Mouse (Mus musculus) lung, postnatal 0 days (tissue): ENCODE measurements around the gene Tekt4. TPM values are rescaled to one million over a fixed set of nuclear protein-coding genes. Genes with fewer than 3 reads are reported as not detected.
A peak's percentile ranks its signal among the peaks of the same experiment; 100 is the strongest.

ENCODE experiments used
- ATAC-seq: fragments of 200-750 bp; cut with Nextera tagmentation; 2 replicates; pipeline ENCODE4 v1.8.0; 2017; ENCODE audit warnings: moderate library complexity
- DNase-seq: peaks from one replicate; pipeline ENCODE4 v3.0.0-alpha.2; 2016; ENCODE audit warnings: low spot score
- H3K27ac ChIP-seq: fragments of 300-500 bp; sonication (generic); 2 replicates; pipeline ENCODE4 v1.5.1; 2014; ENCODE audit warnings: antibody characterized with exemption, mild to moderate bottlenecking, low read length, mixed read lengths
- H3K27me3 ChIP-seq: fragments of 300-500 bp; sonication (generic); replicated peaks from 2 replicates; pipeline ENCODE4 v1.6.1; 2014; ENCODE audit warnings: low read length, mixed read lengths; ENCODE audit not compliant: insufficient read depth
- H3K36me3 ChIP-seq: fragments of 300-500 bp; sonication (generic); 2 replicates; pipeline ENCODE4 v1.6.1; 2014; ENCODE audit warnings: low read length, mixed read lengths; ENCODE audit not compliant: insufficient read depth
- H3K4me1 ChIP-seq: fragments of 300-500 bp; sonication (generic); 2 replicates; pipeline ENCODE4 v1.6.1; 2014; ENCODE audit warnings: antibody characterized with exemption, low read depth, low read length, mixed read lengths; ENCODE audit not compliant: insufficient read depth
- H3K4me2 ChIP-seq: fragments of 300-500 bp; sonication (generic); replicated peaks from 2 replicates; pipeline ENCODE4 v1.6.1; 2014; ENCODE audit warnings: low read depth, mild to moderate bottlenecking, low read length, moderate library complexity, mixed read lengths
- H3K4me3 ChIP-seq: fragments of 300-500 bp; sonication (generic); 2 replicates; pipeline ENCODE4 v1.5.1; 2014; ENCODE audit warnings: low read depth, low read length
- H3K9ac ChIP-seq: fragments of 300-500 bp; sonication (generic); replicated peaks from 2 replicates; pipeline ENCODE4 v1.6.1; 2014; ENCODE audit warnings: low read depth, mild to moderate bottlenecking
- H3K9me3 ChIP-seq: fragments of 300-500 bp; sonication (generic); 2 replicates; pipeline ENCODE4 v1.6.1; 2016; ENCODE audit warnings: low read length, mixed read lengths
- CTCF ChIP-seq: IDR thresholded peaks from 2 replicates; pipeline ENCODE4 v1.5.1; 2016; ENCODE audit warnings: antibody characterized with exemption, mild to moderate bottlenecking
- EP300 ChIP-seq: IDR thresholded peaks from 2 replicates; pipeline ENCODE4 v1.6.1; 2016; ENCODE audit warnings: antibody characterized with exemption, mild to moderate bottlenecking, control low read depth
- WGBS: fragments of 180-500 bp; shearing (Covaris S2); extraction: QIAGEN DNeasy Blood & Tissue Kit; methylation state at CpG from one replicate; pipeline ENCODE4 v1.1.7; 2014; 5-methylcytosine and 5-hydroxymethylcytosine counted together
- polyA plus RNA-seq: library from polyadenylated mRNA; unstranded; fragments of >200 nt; fragmentation: Nextera tagmentation; extraction: Ambion mirVana; gene quantifications from 2 replicates; pipeline ENCODE4 v1.2.1, GENCODE M21; 2015

Tekt4 gene
- polyA plus RNA-seq, 1 experiment from 2014 or later = 10.3 TPM

GRCm38 (mm10) chr17:25417990-25418389, 36.4 kb upstream of the Tekt4 start:
- H3K4me1 ChIP-seq = no peaks in the 10 kb centered on the region
- ATAC-seq = no peak
- H3K27me3 ChIP-seq = no peaks in the 10 kb centered on the region
- H3K4me3 ChIP-seq = no peak overlapping the region
- 62% methylated on average over 6 of the region's 6 CpGs for WGBS
- DNase-seq = no peak
- no peaks in the 10 kb centered on the region for H3K9me3 ChIP-seq
- H3K36me3 ChIP-seq = no peaks in the 10 kb centered on the region
- TF ChIP-seq CTCF = no peak
- no peak for TF ChIP-seq EP300
- no peak overlapping the region for H3K4me2 ChIP-seq
- no peak overlapping the region for H3K9ac ChIP-seq
- H3K27ac ChIP-seq = no peak overlapping the region

- H3K4me3 ChIP-seq = no peak overlapping the region
- no peaks in the 10 kb centered on the region for H3K36me3 ChIP-seq
- H3K27me3 ChIP-seq = no peaks in the 10 kb centered on the region
- H3K27ac ChIP-seq = no peak overlapping the region
- DNase-seq (peak; percentile 9), ATAC-seq (peak; percentile 26; the same call in 1 of the 2 replicates)
- TF ChIP-seq EP300 = no peak
- no peak for TF ChIP-seq CTCF
- no peak overlapping the region for H3K4me2 ChIP-seq
- H3K9me3 ChIP-seq = no peaks in the 10 kb centered on the region
- 24% methylated on average over 9 of the region's 9 CpGs for WGBS
- H3K4me1 ChIP-seq = no peaks in the 10 kb centered on the region
- no peak overlapping the region for H3K9ac ChIP-seq
Observed at GRCm38 (mm10) chr17:25418926-25419325, 35.5 kb upstream of the Tekt4 start.

- TF ChIP-seq EP300 = no peak
- no peak for TF ChIP-seq CTCF
- DNase-seq = no peak
- H3K36me3 ChIP-seq = no peaks in the 10 kb centered on the region
- no peaks in the 10 kb centered on the region for H3K27me3 ChIP-seq
- H3K4me1 ChIP-seq = no peaks in the 10 kb centered on the region
- no peak overlapping the region for H3K27ac ChIP-seq
- no peaks in the 10 kb centered on the region for H3K9me3 ChIP-seq
- no peak overlapping the region for H3K4me2 ChIP-seq
- no peak for ATAC-seq
- no peak overlapping the region for H3K9ac ChIP-seq
- no peak overlapping the region for H3K4me3 ChIP-seq
- 82% methylated on average over 3 of the region's 3 CpGs for WGBS
Observed at GRCm38 (mm10) chr17:25420998-25421397, 33.4 kb upstream of the Tekt4 start.

DNA sequence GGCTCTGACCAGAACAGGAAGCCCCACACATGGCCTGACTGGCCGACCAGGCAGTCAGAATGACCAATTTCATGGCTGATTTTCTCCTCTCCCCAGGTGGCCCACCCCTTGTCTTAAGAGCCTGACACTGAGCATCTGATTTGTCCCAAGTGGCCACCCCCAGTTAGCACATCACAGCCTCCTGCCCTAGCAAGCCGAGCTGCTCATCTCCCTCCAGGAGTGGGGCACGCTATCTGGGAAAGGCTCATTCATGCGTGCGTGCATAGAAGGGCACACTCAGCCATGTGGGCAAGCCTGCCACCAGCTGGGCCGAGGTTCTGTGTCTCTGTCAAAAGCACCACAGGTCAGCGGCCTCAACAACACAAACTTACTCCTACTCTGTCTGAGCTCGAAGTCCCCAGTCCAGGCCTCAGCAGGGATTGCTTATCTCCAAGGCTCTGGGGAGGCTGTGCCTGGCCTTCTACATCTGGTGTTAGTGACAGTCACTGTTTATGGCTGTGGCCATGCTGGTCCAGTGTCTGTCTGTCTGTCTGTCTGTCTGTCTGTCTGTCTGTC, 29.8 kb upstream of the Tekt4 start:
- Histone ChIP-seq H3K4me3 (no peak overlapping the region), H3K27me3 (no peaks in the 10 kb centered on the region), H3K9ac (no peak overlapping the region), H3K9me3 (no peaks in the 10 kb centered on the region), H3K27ac (no peak overlapping the region), H3K4me2 (no peak overlapping the region), H3K4me1 (peaks cover 5% of the 10 kb centered on the region; the same call in 1 of the 2 replicates), H3K36me3 (no peaks in the 10 kb centered on the region)
- no peak for ATAC-seq
- DNase-seq = no peak
- WGBS = 72% methylated on average over 8 of the region's 8 CpGs
- no peak for TF ChIP-seq CTCF
- no peak for TF ChIP-seq EP300

GRCm38 (mm10) chr17:25425996-25426395, 28.4 kb upstream of the Tekt4 start:
- ATAC-seq (no peak), DNase-seq (no peak)
- Histone ChIP-seq H3K4me3 (no peak overlapping the region), H3K36me3 (no peaks in the 10 kb centered on the region), H3K9me3 (no peaks in the 10 kb centered on the region), H3K4me1 (peaks cover 5% of the 10 kb centered on the region; the same call in 1 of the 2 replicates), H3K27me3 (no peaks in the 10 kb centered on the region), H3K27ac (no peak overlapping the region), H3K4me2 (no peak overlapping the region), H3K9ac (no peak overlapping the region)
- TF ChIP-seq CTCF (no peak), EP300 (no peak)
- WGBS = 71% methylated on average over 2 of the region's 2 CpGs

GRCm38 (mm10) chr17:25427441-25427840, 27.0 kb upstream of the Tekt4 start:
- Histone ChIP-seq H3K4me2 (no peak overlapping the region), H3K4me1 (peaks cover 6% of the 10 kb centered on the region; the same call in 1 of the 2 replicates), H3K27me3 (peaks cover 13% of the 10 kb centered on the region), H3K36me3 (no peaks in the 10 kb centered on the region), H3K9me3 (no peaks in the 10 kb centered on the region), H3K4me3 (no peak overlapping the region), H3K27ac (no peak overlapping the region), H3K9ac (no peak overlapping the region)
- no peak for DNase-seq
- peak; percentile 42 for ATAC-seq
- whole genome bisulfite sequencing = 21% methylated on average over 10 of the region's 10 CpGs
- TF ChIP-seq CTCF = no peak
- TF ChIP-seq EP300 = no peak

- H3K4me2 ChIP-seq = no peak overlapping the region
- WGBS = 39% methylated on average over 5 of the region's 5 CpGs
Observed at GRCm38 (mm10) chr17:25429240-25429639, 25.2 kb upstream of the Tekt4 start.

More at GRCm38 (mm10) chr17:25429240-25429639, 25.2 kb upstream of the Tekt4 start:
- DNase-seq (peak; percentile 30), ATAC-seq (no peak)
- Histone ChIP-seq H3K36me3 (no peaks in the 10 kb centered on the region), H3K9me3 (no peaks in the 10 kb centered on the region), H3K27ac (no peak overlapping the region), H3K4me3 (no peak overlapping the region), H3K4me1 (peaks cover 12% of the 10 kb centered on the region; the same call in 1 of the 2 replicates), H3K9ac (no peak overlapping the region), H3K27me3 (peaks cover 23% of the 10 kb centered on the region)
- no peak for TF ChIP-seq CTCF
